Mouse (Mus musculus) heart, adult 2 months (tissue): ENCODE data around the gene Myh14.

Experiments
- CTCF ChIP-seq: fragments of 200-600 bp; IDR thresholded peaks from 2 replicates; pipeline ENCODE4 v1.8.1; 2022; ENCODE audit warnings: antibody characterized with exemption, mild to moderate bottlenecking, moderate library complexity
- EP300 ChIP-seq: fragments of 200-500 bp; IDR thresholded peaks from 2 replicates; pipeline ENCODE4 v1.6.1; 2011; ENCODE audit warnings: low read depth, low read length, control low read depth; ENCODE audit not compliant: insufficient read depth
- POLR2A ChIP-seq: fragments of 200-500 bp; IDR thresholded peaks from 2 replicates; pipeline ENCODE4 v1.6.1; 2011; ENCODE audit warnings: mild to moderate bottlenecking, low read depth, low read length, control low read depth; ENCODE audit not compliant: insufficient read depth

DNA sequence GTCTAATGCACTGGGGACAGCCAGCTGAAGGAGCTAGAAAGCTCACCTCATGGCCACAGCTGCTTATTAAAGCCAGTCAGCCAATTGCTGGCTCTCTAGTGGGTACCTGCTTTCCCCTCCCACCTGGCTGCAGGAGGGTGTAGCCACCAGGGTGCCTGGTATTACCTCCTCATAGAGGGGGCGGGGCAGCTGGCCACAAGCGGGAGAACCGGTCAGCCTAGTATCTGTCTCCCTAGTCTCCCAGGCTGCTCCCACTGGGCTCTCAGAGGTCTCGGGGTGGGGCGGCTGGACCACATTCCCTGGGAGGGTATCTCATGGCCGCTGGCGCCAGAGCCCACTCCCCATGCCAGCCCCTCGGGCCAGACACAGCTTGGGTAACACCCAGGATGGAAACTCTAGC is 8.5 kb downstream of the Myh14 start:
- TF ChIP-seq CTCF (no peak), POLR2A (no peak), EP300 (no peak)
